Mouse (Mus musculus) ES-Bruce4 (cell line): ENCODE measurements around the gene Best1. TPM values are rescaled to one million over a fixed set of nuclear protein-coding genes. Genes with fewer than 3 reads are reported as not detected.

Experiments used
- H3K27ac ChIP-seq: 2 replicates; pipeline ENCODE4 v1.5.1; 2012; ENCODE audit warnings: low read length, inconsistent platforms; ENCODE audit not compliant: insufficient read depth
- H3K27me3 ChIP-seq: 2 replicates; pipeline ENCODE4 v1.6.1; 2012; ENCODE audit warnings: mild to moderate bottlenecking, low read length, inconsistent platforms; ENCODE audit not compliant: control insufficient read depth, poor library complexity, insufficient read depth, severe bottlenecking
- H3K36me3 ChIP-seq: 2 replicates; pipeline ENCODE4 v1.6.1; 2012; ENCODE audit warnings: inconsistent platforms, mild to moderate bottlenecking, low read length, moderate library complexity; ENCODE audit not compliant: control insufficient read depth, poor library complexity, insufficient read depth, severe bottlenecking
- H3K4me1 ChIP-seq: one replicate; pipeline ENCODE4 v1.8.1; 2011; ENCODE audit warnings: low read length; ENCODE audit not compliant: control insufficient read depth, insufficient read depth
- H3K4me3 ChIP-seq: 2 replicates; pipeline ENCODE4 v1.5.1; 2011; ENCODE audit warnings: low read depth, mild to moderate bottlenecking, low read length
- H3K9ac ChIP-seq: 2 replicates; pipeline ENCODE4 v1.6.1; 2012; ENCODE audit warnings: low read depth, mild to moderate bottlenecking, inconsistent platforms; ENCODE audit not compliant: poor library complexity, severe bottlenecking
- H3K9me3 ChIP-seq: replicated peaks from 2 replicates; pipeline ENCODE4 v1.6.1; 2012; ENCODE audit warnings: mild to moderate bottlenecking, low read length, inconsistent platforms; ENCODE audit not compliant: control insufficient read depth, poor library complexity, insufficient read depth, severe bottlenecking
- CTCF ChIP-seq: IDR thresholded peaks from one replicate; pipeline ENCODE4 v1.8.1; 2011; ENCODE audit warnings: low read depth, low read length
- EP300 ChIP-seq: IDR thresholded peaks from 2 replicates; pipeline ENCODE4 v1.6.1; 2011; ENCODE audit warnings: low read depth, low read length; ENCODE audit not compliant: insufficient read depth
- POLR2A ChIP-seq: IDR thresholded peaks from one replicate; pipeline ENCODE4 v1.8.1; 2011; ENCODE audit warnings: low read length; ENCODE audit not compliant: insufficient read depth
- polyA plus RNA-seq: library from polyadenylated mRNA; stranded (reverse); fragments of >200 nt; gene quantifications from 2 replicates; pipeline ENCODE4 v1.2.4, GENCODE M21; 2011; ENCODE audit warnings: low read depth; ENCODE audit not compliant: missing spikeins, insufficient read depth, insufficient read length

Gene Best1
- polyA plus RNA-seq, 1 experiment: 1.4 TPM

DNA sequence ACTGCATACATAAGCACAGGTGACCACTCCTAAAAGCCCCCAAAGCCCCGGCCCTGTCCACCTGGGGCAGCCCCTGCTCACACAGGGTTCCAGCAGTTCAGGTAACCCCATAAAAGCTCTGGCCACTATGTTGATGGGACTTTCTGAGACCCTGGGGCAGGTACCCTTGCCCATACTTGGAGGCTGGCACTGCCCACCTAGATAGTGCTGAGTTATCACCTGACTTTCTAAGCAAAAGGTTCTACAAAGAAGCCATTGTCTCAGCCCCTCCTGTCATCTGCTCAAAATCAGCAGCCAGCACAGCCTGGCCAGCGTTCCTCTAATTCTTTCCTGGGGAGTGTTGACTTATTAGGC, 3.4 kb downstream of the Best1 start:
- Histone ChIP-seq H3K4me1 (no peaks in the 10 kb centered on the region), H3K27ac (no peak overlapping the region), H3K36me3 (no peaks in the 10 kb centered on the region), H3K27me3 (no peaks in the 10 kb centered on the region), H3K9me3 (no peaks in the 10 kb centered on the region), H3K4me3 (no peak overlapping the region), H3K9ac (no peak overlapping the region)
- TF ChIP-seq CTCF (no peak), POLR2A (no peak), EP300 (no peak)

DNA sequence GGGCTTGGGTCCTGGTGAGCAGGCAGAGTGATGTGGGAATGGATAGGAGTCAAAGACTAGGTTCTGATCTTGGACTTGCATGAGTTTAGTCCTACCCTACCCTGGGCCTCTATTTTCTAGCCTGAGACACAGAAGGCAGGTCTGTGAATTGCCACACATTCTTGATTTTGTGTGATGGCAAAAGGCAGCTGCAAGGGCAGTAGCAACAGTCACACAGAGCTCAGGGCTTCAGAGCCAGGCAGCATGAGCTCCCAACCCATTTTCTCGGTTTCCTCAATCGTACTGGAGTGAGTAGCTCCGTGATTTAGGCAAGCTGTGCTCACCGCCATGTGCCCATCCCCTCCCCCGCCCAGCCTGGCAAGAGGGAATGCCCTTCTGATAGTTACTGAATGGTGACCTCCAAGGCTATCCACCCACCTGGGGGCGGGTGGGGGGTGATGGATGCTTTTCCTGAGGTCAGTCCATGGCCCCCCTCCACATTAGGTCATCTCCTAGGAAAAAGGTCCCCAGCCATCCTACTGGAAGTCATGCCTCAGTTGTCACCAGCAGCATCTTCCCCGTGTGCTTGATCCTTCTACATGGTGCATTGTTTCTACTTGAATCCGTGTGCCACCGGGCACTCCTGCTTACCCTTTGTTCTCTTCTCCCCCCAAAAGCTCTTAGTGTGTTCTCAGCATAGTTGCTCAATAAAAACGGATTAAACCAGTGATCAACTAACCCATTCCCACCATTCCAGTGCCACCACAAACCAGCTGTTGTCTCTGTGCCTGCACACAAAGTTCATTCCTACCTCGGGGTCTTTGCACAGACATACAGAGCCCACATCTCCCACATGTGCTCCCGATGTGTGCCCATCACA, 4.0 kb downstream of the Best1 start:
- H3K9ac ChIP-seq: no peak overlapping the region
- no peaks in the 10 kb centered on the region for H3K4me1 ChIP-seq
- no peaks in the 10 kb centered on the region for H3K27me3 ChIP-seq
- no peaks in the 10 kb centered on the region for H3K36me3 ChIP-seq
- no peaks in the 10 kb centered on the region for H3K9me3 ChIP-seq
- H3K27ac ChIP-seq: no peak overlapping the region
- TF ChIP-seq POLR2A (no peak), EP300 (no peak), CTCF (no peak)
- no peak overlapping the region for H3K4me3 ChIP-seq

- no peak overlapping the region for H3K27ac ChIP-seq
- H3K36me3 ChIP-seq: no peaks in the 10 kb centered on the region
- H3K4me3 ChIP-seq: peak overlapping the region; percentile 65
- H3K9me3 ChIP-seq: no peaks in the 10 kb centered on the region
- peak overlapping the region; percentile 3 for H3K9ac ChIP-seq
- TF ChIP-seq EP300 (no peak), CTCF (peak; percentile 87)
- H3K27me3 ChIP-seq: no peaks in the 10 kb centered on the region
- no peaks in the 10 kb centered on the region for H3K4me1 ChIP-seq
Measured at GRCm38 (mm10) chr19:9993036-9993656, 8.3 kb downstream of the Best1 start.

- Histone ChIP-seq H3K9ac (peak overlapping the region; percentile 3), H3K4me1 (no peaks in the 10 kb centered on the region), H3K36me3 (no peaks in the 10 kb centered on the region), H3K27me3 (no peaks in the 10 kb centered on the region), H3K9me3 (no peaks in the 10 kb centered on the region), H3K4me3 (peak overlapping the region; percentile 65), H3K27ac (no peak overlapping the region)
- no peak for TF ChIP-seq EP300
- TF ChIP-seq POLR2A: no peak
- no peak for TF ChIP-seq CTCF
Measured at GRCm38 (mm10) chr19:9992011-9992958, 9.1 kb downstream of the Best1 start.

- no peaks in the 10 kb centered on the region for H3K4me1 ChIP-seq
- no peak overlapping the region for H3K4me3 ChIP-seq
- no peaks in the 10 kb centered on the region for H3K9me3 ChIP-seq
- H3K27me3 ChIP-seq: no peaks in the 10 kb centered on the region
- H3K27ac ChIP-seq: no peak overlapping the region
- no peak for TF ChIP-seq POLR2A
- TF ChIP-seq CTCF: peak; percentile 94
- H3K36me3 ChIP-seq: no peaks in the 10 kb centered on the region
- H3K9ac ChIP-seq: no peak overlapping the region
Measured at GRCm38 (mm10) chr19:9991304-9991703, 10.1 kb downstream of the Best1 start.
